Mouse (Mus musculus): ENCODE data around the gene Arrb2. TPM values are rescaled to one million over a fixed set of nuclear protein-coding genes. Genes with fewer than 3 reads are reported as not detected.

The Arrb2 gene
- polyA plus RNA-seq (2021; fragmentation: Nextera tagmentation), result 4.4 and 10.5 TPM in 2 replicates
- long read RNA-seq, experiment 1, transcript Arrb2-204 (15 exons, 1,848 nt), result major isoform, 13 of 23 reads
- long read RNA-seq, experiment 1, partial matches to known transcripts, result 2 of 23 reads
- long read RNA-seq, experiment 1, other reads (novel, unspliced or antisense), result 6 of 23 reads
- long read RNA-seq, experiment 2, partial matches to known transcripts, result 0 of 4 reads
- long read RNA-seq, experiment 2, other reads (novel, unspliced or antisense), result 2 of 4 reads

DNA sequence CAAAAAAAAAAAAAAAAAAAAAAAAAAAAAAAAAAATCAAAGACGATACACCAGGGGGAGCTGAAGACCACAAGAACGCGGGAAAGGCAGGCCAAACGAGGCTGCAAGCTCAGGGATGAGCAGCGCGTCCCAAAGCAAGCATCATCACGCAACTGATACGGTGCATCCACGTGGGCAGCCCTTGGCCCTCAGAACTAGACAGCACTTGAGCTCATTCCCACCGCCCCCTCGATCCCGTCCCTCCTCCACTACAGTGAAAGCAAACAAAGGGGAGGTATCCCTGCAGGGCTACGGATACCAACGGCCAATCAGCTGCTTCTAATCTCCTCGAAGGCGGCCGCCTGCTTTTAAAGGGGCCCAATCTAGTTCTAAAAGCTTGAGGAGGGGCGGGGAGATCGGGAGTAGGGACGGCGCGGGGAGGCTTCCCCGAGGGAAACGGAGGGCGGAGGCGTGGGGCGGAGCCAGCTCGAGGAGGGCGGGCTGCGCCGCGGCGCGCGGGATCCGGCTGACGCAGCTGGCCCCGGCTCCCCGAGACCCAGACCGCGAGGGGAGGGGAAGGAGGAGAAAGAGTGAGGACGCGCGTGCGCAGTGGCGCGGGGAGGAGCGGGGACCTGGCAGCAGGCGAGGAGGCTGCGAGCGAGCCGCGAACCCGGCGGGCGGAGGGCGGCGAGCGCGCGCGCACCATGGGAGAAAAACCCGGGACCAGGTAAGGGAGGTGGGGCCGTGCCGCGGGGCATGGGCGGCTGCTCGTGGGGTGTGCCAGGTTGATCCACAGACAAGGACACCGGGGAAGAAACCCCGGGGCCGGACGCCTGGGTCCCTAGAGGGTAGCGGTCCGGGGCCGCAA, at the start of gene Arrb2:
Gene Arrb2, plus strand, starts transcription at position 588 of the 847 bp plus-strand sequence.

DNA sequence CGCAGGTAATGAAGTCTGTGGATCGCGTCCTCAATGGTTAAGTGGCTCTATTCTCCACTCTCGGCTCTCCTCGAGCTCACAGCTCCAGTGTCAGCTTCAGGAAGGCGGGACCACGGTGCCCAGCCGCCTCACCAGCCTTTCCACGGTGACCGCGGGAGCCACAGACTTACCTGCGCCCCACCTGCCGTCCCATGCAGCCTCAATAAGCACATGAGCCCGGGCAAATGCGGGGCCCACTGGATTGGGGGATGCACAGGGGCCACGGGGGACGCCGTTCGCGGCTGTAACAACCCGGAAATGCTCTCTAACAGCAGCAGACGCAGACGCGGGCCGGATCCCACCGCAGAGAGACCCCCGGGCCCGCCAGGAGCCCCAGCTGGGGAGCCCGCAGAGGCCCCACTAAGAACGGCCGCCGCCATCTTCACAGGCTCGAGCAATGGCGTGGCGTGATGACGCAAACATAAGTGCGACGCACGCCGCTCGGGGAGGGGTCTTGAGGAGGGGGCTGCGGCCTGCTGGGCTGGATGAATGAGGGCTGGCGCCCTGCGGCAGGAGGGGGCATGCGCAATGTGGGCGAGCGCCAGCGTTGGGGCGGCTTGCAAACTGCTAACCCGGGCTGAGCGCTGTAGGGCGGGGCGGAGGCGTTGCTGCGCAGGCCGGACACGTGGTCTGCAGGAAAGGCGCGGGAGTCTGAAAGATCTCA, 22.7 kb upstream of the Arrb2 start, which contains the start of gene Pelp1:
Gene Pelp1, minus strand, starts transcription at position 438 of the 703 bp plus-strand sequence.

GRCm38 (mm10) chr11:70451797-70452498, 19.5 kb downstream of the Arrb2 start, which contains the start of gene Med11:
TSS of gene Med11 (plus strand) at chr11:70451919.

DNA sequence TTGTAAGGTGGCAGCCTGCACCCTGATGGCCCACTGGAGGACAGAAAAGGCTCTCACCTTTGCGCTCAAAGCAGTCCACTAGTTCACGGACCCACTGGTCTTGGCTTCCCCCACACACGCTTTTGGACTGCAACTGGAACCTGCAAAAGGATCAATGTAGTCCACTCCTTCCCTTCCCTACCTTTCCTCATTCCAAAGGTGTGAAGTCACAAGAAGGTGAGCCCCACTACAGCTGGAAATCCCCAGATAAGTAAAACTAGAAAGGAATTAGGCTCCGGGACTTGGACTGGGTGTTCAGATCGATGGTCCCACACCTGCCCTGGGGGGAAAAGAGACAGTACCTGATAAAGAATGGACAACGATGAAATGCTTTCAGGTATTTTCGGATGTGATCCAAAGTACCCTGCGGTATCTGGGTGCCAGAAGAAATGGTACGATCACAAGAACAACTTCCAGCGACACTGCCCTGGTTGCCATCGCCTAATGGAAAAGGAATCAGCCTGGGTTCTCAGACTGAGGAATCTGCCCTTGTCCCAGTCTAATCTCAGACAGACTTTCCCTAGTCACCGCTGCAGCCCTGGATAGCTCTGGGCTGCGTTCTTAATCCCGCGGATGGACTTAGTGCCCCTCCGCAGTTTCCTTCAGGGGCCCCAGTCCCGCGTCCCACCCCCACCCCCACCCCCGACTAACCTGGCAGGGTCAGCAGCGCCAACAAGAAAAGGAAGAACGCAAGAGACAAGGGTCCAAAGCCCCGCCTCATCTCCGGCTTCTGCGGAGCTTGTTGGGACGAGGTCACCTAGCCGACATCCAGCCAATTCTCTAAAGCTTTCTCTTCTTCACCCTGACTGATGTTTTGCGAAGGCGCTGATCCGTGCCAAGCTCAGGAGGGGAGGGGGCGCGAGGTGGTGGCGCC, 26.5 kb downstream of the Arrb2 start, which contains the start of gene Zmynd15:
Gene Zmynd15, plus strand, starts transcription at position 746 of the 913 bp plus-strand sequence.

DNA sequence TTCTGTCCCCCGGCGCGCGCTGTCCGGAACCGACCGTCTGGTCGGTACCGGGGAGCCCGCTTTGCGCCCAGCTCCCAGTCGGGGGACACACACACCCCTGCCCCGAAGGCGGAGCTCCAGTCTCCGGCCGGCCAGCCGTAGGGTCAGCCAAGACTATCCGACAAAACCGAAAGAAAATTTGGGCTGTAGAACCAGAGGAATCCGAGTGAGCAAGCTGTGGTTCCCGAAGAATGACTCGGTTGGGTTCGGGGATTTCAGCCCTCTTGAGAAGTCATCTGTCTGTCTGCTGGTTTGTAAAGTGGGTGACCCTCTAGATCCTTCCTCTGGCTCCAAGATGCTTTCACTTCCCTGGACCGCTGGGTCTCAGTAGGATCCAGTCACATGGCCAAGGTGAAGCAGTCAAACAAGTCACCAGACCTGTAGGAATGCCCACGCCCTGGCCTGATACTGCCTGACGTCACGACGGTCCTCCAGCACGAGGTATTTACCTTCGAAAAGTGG, 27.2 kb downstream of the Arrb2 start, which contains the start of gene Cxcl16:
Gene Cxcl16, minus strand, starts transcription at position 384 of the 501 bp plus-strand sequence.

Other genes with a start within 250 kb of the Arrb2 start
- gene Slc16a11, start 219.9 kb upstream of the Arrb2 start, polyA plus RNA-seq (2021; fragmentation: Nextera tagmentation), result 5.1 and 9.8 TPM in 2 replicates
- gene Slc16a13, start 211.6 kb upstream of the Arrb2 start, polyA plus RNA-seq (2021; fragmentation: Nextera tagmentation), result 1.9 and 2.8 TPM in 2 replicates
- gene Bcl6b, start 202.8 kb upstream of the Arrb2 start, polyA plus RNA-seq (2021; fragmentation: Nextera tagmentation), result 0.37 and 0.53 TPM in 2 replicates
- 64.6 and 93.6 TPM in 2 replicates for gene 0610010K14Rik, start 194.7 kb upstream of the Arrb2 start, polyA plus RNA-seq (2021; fragmentation: Nextera tagmentation)
- gene Gm21988, start 192.8 kb upstream of the Arrb2 start, polyA plus RNA-seq (2021; fragmentation: Nextera tagmentation), result 13.1 and 15.1 TPM in 2 replicates
- 793 and 899 TPM in 2 replicates for gene Rnasek, start 192.8 kb upstream of the Arrb2 start, polyA plus RNA-seq (2021; fragmentation: Nextera tagmentation)
- gene Alox12, start 177.3 kb upstream of the Arrb2 start, polyA plus RNA-seq (2021; fragmentation: Nextera tagmentation), result 0.22 and 0.38 TPM in 2 replicates
- 0.14 and 0.26 TPM in 2 replicates for gene Alox12e, start 110.0 kb upstream of the Arrb2 start, polyA plus RNA-seq (2021; fragmentation: Nextera tagmentation)
- not detected in 2 replicates for gene Alox15, start 80.6 kb upstream of the Arrb2 start, polyA plus RNA-seq (2021; fragmentation: Nextera tagmentation)
- 4.6 and 12.1 TPM in 2 replicates for gene Pelp1, start 22.6 kb upstream of the Arrb2 start, polyA plus RNA-seq (2021; fragmentation: Nextera tagmentation)
- gene Med11, start 19.3 kb downstream of the Arrb2 start, polyA plus RNA-seq (2021; fragmentation: Nextera tagmentation), result 17.4 and 19.0 TPM in 2 replicates
- gene Zmynd15, start 26.8 kb downstream of the Arrb2 start, polyA plus RNA-seq (2021; fragmentation: Nextera tagmentation), result 0.15 TPM in 1 of 2 replicates, not detected in the other
- gene Cxcl16, start 27.3 kb downstream of the Arrb2 start, polyA plus RNA-seq (2021; fragmentation: Nextera tagmentation), result 2.2 and 3.3 TPM in 2 replicates
- 0.38 and 0.93 TPM in 2 replicates for gene Tm4sf5, start 72.6 kb downstream of the Arrb2 start, polyA plus RNA-seq (2021; fragmentation: Nextera tagmentation)
- gene Vmo1, start 82.0 kb downstream of the Arrb2 start, polyA plus RNA-seq (2021; fragmentation: Nextera tagmentation), result 0.33 and 0.36 TPM in 2 replicates
- gene Gltpd2, start 86.6 kb downstream of the Arrb2 start, polyA plus RNA-seq (2021; fragmentation: Nextera tagmentation), result 0.38 TPM in 1 of 2 replicates, not detected in the other
- 559 and 574 TPM in 2 replicates for gene Psmb6, start 92.7 kb downstream of the Arrb2 start, polyA plus RNA-seq (2021; fragmentation: Nextera tagmentation)
- gene Gm40193, start 100.3 kb downstream of the Arrb2 start, polyA plus RNA-seq (2021; fragmentation: Nextera tagmentation), result not detected in 2 replicates
- 5.1 and 8.5 TPM in 2 replicates for gene Pld2, start 107.4 kb downstream of the Arrb2 start, polyA plus RNA-seq (2021; fragmentation: Nextera tagmentation)
- 16.0 and 79.5 TPM in 2 replicates for gene Mink1, start 130.2 kb downstream of the Arrb2 start, polyA plus RNA-seq (2021; fragmentation: Nextera tagmentation)
- gene 4930544D05Rik, start 183.2 kb downstream of the Arrb2 start, polyA plus RNA-seq (2021; fragmentation: Nextera tagmentation), result not detected in 2 replicates
- gene Chrne, start 186.6 kb downstream of the Arrb2 start, polyA plus RNA-seq (2021; fragmentation: Nextera tagmentation), result 0.31 TPM in 1 of 2 replicates, not detected in the other
- 0.10 TPM in 2 replicates for gene Gp1ba, start 206.5 kb downstream of the Arrb2 start, polyA plus RNA-seq (2021; fragmentation: Nextera tagmentation)
- gene Rnf167, start 214.6 kb downstream of the Arrb2 start, polyA plus RNA-seq (2021; fragmentation: Nextera tagmentation), result 81.8 and 93.4 TPM in 2 replicates
- 175 and 205 TPM in 2 replicates for gene Slc25a11, start 214.8 kb downstream of the Arrb2 start, polyA plus RNA-seq (2021; fragmentation: Nextera tagmentation)
- gene Pfn1, start 222.0 kb downstream of the Arrb2 start, polyA plus RNA-seq (2021; fragmentation: Nextera tagmentation), result 296 and 431 TPM in 2 replicates
- 4.1 and 5.0 TPM in 2 replicates for gene Eno3, start 224.6 kb downstream of the Arrb2 start, polyA plus RNA-seq (2021; fragmentation: Nextera tagmentation)
- gene Spag7, start 236.8 kb downstream of the Arrb2 start, polyA plus RNA-seq (2021; fragmentation: Nextera tagmentation), result 75.7 and 84.4 TPM in 2 replicates